18 mouse cellular contexts compared by ENCODE assay signal in genomic region chr8:108034070-108034469, GRCm38 (mm10).
"Had no signal": no experiment of that assay in that cellular context is flagged by ENCODE, and none has a peak within 500 bp of the region (broad histone marks: within the 10 kb centered on the region; RNA-seq: fewer than 3 reads in every experiment).

No protein-coding gene starts in this region.

- ATAC-seq: liver, postnatal 0 days; midbrain, embryonic 15.5 days had no signal

- H3K9ac ChIP-seq: liver, embryonic 13.5 days; liver, postnatal 0 days; lung, embryonic 15.5 days; midbrain, embryonic 15.5 days; neural tube, embryonic 13.5 days had no signal

- DNase-seq: kidney, postnatal 10 days; kidney, postnatal 4 days; liver; liver, embryonic 13.5 days; liver, postnatal 0 days; lung, postnatal 14 days; retina, postnatal 1 day; right cerebral cortex, postnatal 4 days; spleen, adult 18-20 months; thymus, adult 2 months; thymus, postnatal 25 days had no signal

- H3K27me3 ChIP-seq: liver, embryonic 13.5 days; lung, embryonic 15.5 days; megakaryocyte, embryonic 14.5 days; midbrain, embryonic 15.5 days; neural tube, embryonic 13.5 days had no signal

- H3K4me3 ChIP-seq: layer of hippocampus, adult 2 months; liver, embryonic 13.5 days; lung, embryonic 15.5 days; megakaryocyte, embryonic 14.5 days; midbrain, embryonic 15.5 days; neural tube, embryonic 13.5 days had no signal

- H3K27ac ChIP-seq: layer of hippocampus, adult 2 months; liver, embryonic 13.5 days; lung, embryonic 15.5 days; macrophage; midbrain, embryonic 15.5 days; neural tube, embryonic 13.5 days had no signal

- H3K9me3 ChIP-seq: lung, embryonic 15.5 days; midbrain, embryonic 15.5 days; neural tube, embryonic 13.5 days had no signal

- H3K4me2 ChIP-seq: liver, embryonic 13.5 days; lung, embryonic 15.5 days; midbrain, embryonic 11.5 days; midbrain, embryonic 15.5 days; neural tube, embryonic 13.5 days had no signal

- H3K4me1 ChIP-seq: liver, embryonic 13.5 days; lung, embryonic 15.5 days; megakaryocyte, embryonic 14.5 days; midbrain, embryonic 15.5 days; neural tube, embryonic 13.5 days had no signal

- H3K36me3 ChIP-seq: liver, embryonic 13.5 days; lung, embryonic 15.5 days; midbrain, embryonic 15.5 days; neural tube, embryonic 13.5 days had no signal
